Mouse (Mus musculus) forebrain, embryonic 11.5 days (tissue): ENCODE measurements around the gene Il22ra2. TPM values are rescaled to one million over a fixed set of nuclear protein-coding genes. Genes with fewer than 3 reads are reported as not detected.

Experiments used
- ATAC-seq: fragments of 200-750 bp; cut with Nextera tagmentation; replicated peaks from 2 replicates; pipeline ENCODE4 v1.8.0; 2017; ENCODE audit warnings: moderate TSS enrichment; ENCODE audit not compliant: low FRiP score
- DNase-seq: peaks from one replicate; pipeline ENCODE4 v3.0.0-alpha.2; 2017; ENCODE audit warnings: low spot score
- H3K27ac ChIP-seq: fragments of 300-500 bp; sonication (generic); 2 replicates; pipeline ENCODE4 v1.5.1; 2014; ENCODE audit warnings: low read depth, low read length
- H3K27me3 ChIP-seq: fragments of 300-500 bp; sonication (generic); 2 replicates; pipeline ENCODE4 v1.6.1; 2014; ENCODE audit warnings: mild to moderate bottlenecking, low read length, mixed read lengths; ENCODE audit not compliant: control insufficient read depth, insufficient read depth
- H3K36me3 ChIP-seq: fragments of 300-500 bp; sonication (generic); 2 replicates; pipeline ENCODE4 v1.6.1; 2014; ENCODE audit warnings: mild to moderate bottlenecking, low read length, moderate library complexity, mixed read lengths; ENCODE audit not compliant: control insufficient read depth, insufficient read depth
- H3K4me1 ChIP-seq: fragments of 300-500 bp; sonication (generic); replicated peaks from 2 replicates; pipeline ENCODE4 v1.6.1; 2014; ENCODE audit warnings: low read length, mixed read lengths; ENCODE audit not compliant: control insufficient read depth, insufficient read depth
- H3K4me2 ChIP-seq: fragments of 300-500 bp; sonication (generic); 2 replicates; pipeline ENCODE4 v1.6.1; 2014; ENCODE audit warnings: low read depth, mild to moderate bottlenecking, low read length, moderate library complexity, mixed read lengths; ENCODE audit not compliant: severe bottlenecking
- H3K4me3 ChIP-seq: fragments of 300-500 bp; sonication (generic); 2 replicates; pipeline ENCODE4 v1.5.1; 2014; ENCODE audit warnings: low read depth, low read length
- H3K9ac ChIP-seq: fragments of 300-500 bp; sonication (generic); 2 replicates; pipeline ENCODE4 v1.6.1; 2014; ENCODE audit warnings: low read length
- H3K9me3 ChIP-seq: fragments of 300-500 bp; sonication (generic); 2 replicates; pipeline ENCODE4 v1.6.1; 2016; ENCODE audit warnings: low read length, mixed read lengths; ENCODE audit not compliant: control insufficient read depth
- WGBS: fragments of 180-500 bp; shearing (Covaris S2); extraction: QIAGEN DNeasy Blood & Tissue Kit; methylation state at CpG from one replicate; pipeline ENCODE4 v1.1.7; 2014; 5-methylcytosine and 5-hydroxymethylcytosine counted together
- polyA plus RNA-seq: library from polyadenylated mRNA; unstranded; fragments of >200 nt; fragmentation: Nextera tagmentation; extraction: Ambion mirVana; gene quantifications from 2 replicates; pipeline ENCODE4 v1.2.1, GENCODE M21; 2014

Il22ra2 gene
- not detected in 2 replicates for polyA plus RNA-seq

- Histone ChIP-seq H3K36me3 (no peaks in the 10 kb centered on the region), H3K27ac (no peak within 1 kb of the TSS), H3K4me1 (no peaks in the 10 kb centered on the region), H3K9ac (no peak within 1 kb of the TSS), H3K4me2 (no peak within 1 kb of the TSS), H3K9me3 (no peaks in the 10 kb centered on the region), H3K27me3 (no peaks in the 10 kb centered on the region), H3K4me3 (no peak within 1 kb of the TSS)
- DNase-seq (no peak), ATAC-seq (no peak)
- 90% methylated on average over 2 of the region's 2 CpGs for WGBS
These were observed at the start of gene Il22ra2 for GRCm38 (mm10) chr10:19621408-19622048. Gene Il22ra2 (plus strand): TSS chr10:19621998.

- H3K4me1 ChIP-seq = no peaks in the 10 kb centered on the region
- no peak overlapping the region for H3K27ac ChIP-seq
- H3K4me3 ChIP-seq = no peak overlapping the region
- WGBS = 93% methylated on average over 3 of the region's 3 CpGs
- no peak for ATAC-seq
- H3K9me3 ChIP-seq = no peaks in the 10 kb centered on the region
- no peak overlapping the region for H3K4me2 ChIP-seq
- H3K9ac ChIP-seq = no peak overlapping the region
- H3K27me3 ChIP-seq = no peaks in the 10 kb centered on the region
- no peak for DNase-seq
- no peaks in the 10 kb centered on the region for H3K36me3 ChIP-seq
These were observed 44.2 kb upstream of the Il22ra2 start for GRCm38 (mm10) chr10:19577571-19577970.

GRCm38 (mm10) chr10:19578001-19578400 lies 43.8 kb upstream of the Il22ra2 start:
- Histone ChIP-seq H3K4me2 (no peak overlapping the region), H3K9ac (no peak overlapping the region), H3K4me3 (no peak overlapping the region), H3K27ac (no peak overlapping the region), H3K9me3 (no peaks in the 10 kb centered on the region), H3K27me3 (no peaks in the 10 kb centered on the region), H3K36me3 (no peaks in the 10 kb centered on the region), H3K4me1 (no peaks in the 10 kb centered on the region)
- WGBS = 87% methylated on average over 6 of the region's 6 CpGs
- no peak for ATAC-seq
- DNase-seq = no peak

GRCm38 (mm10) chr10:19578409-19578986 lies 43.3 kb upstream of the Il22ra2 start:
- Histone ChIP-seq H3K27ac (no peak overlapping the region), H3K4me1 (no peaks in the 10 kb centered on the region), H3K9me3 (no peaks in the 10 kb centered on the region), H3K9ac (no peak overlapping the region), H3K4me3 (no peak overlapping the region), H3K27me3 (no peaks in the 10 kb centered on the region), H3K4me2 (no peak overlapping the region), H3K36me3 (no peaks in the 10 kb centered on the region)
- WGBS = 78% methylated on average over 9 of the region's 9 CpGs
- DNase-seq (no peak), ATAC-seq (no peak)

- no peaks in the 10 kb centered on the region for H3K27me3 ChIP-seq
- no peaks in the 10 kb centered on the region for H3K36me3 ChIP-seq
- H3K27ac ChIP-seq = no peak overlapping the region
- DNase-seq (no peak), ATAC-seq (no peak)
- H3K9ac ChIP-seq = no peak overlapping the region
- H3K4me3 ChIP-seq = no peak overlapping the region
- 62% methylated on average over 3 of the region's 3 CpGs for WGBS
- no peaks in the 10 kb centered on the region for H3K9me3 ChIP-seq
- H3K4me1 ChIP-seq = no peaks in the 10 kb centered on the region
- H3K4me2 ChIP-seq = no peak overlapping the region
These were observed 41.1 kb upstream of the Il22ra2 start for GRCm38 (mm10) chr10:19580660-19581059.

- ATAC-seq (no peak), DNase-seq (no peak)
- Histone ChIP-seq H3K9ac (no peak overlapping the region), H3K27me3 (no peaks in the 10 kb centered on the region), H3K9me3 (no peaks in the 10 kb centered on the region), H3K36me3 (no peaks in the 10 kb centered on the region), H3K27ac (no peak overlapping the region), H3K4me3 (no peak overlapping the region), H3K4me1 (no peaks in the 10 kb centered on the region), H3K4me2 (no peak overlapping the region)
- WGBS = 84% methylated on average over 8 of the region's 9 CpGs
These were observed 39.8 kb upstream of the Il22ra2 start for GRCm38 (mm10) chr10:19581844-19582582.

- no peak overlapping the region for H3K4me3 ChIP-seq
- no peak overlapping the region for H3K27ac ChIP-seq
- DNase-seq = no peak
- no peak overlapping the region for H3K4me2 ChIP-seq
- H3K36me3 ChIP-seq = no peaks in the 10 kb centered on the region
- WGBS = 88% methylated on average over 7 of the region's 7 CpGs
- no peaks in the 10 kb centered on the region for H3K9me3 ChIP-seq
- H3K4me1 ChIP-seq = no peaks in the 10 kb centered on the region
- H3K9ac ChIP-seq = no peak overlapping the region
- H3K27me3 ChIP-seq = no peaks in the 10 kb centered on the region
- ATAC-seq = no peak
These were observed 38.9 kb upstream of the Il22ra2 start for GRCm38 (mm10) chr10:19582806-19583430.

GRCm38 (mm10) chr10:19584064-19584463 lies 37.7 kb upstream of the Il22ra2 start:
- no peak overlapping the region for H3K4me2 ChIP-seq
- DNase-seq = no peak
- H3K9me3 ChIP-seq = no peaks in the 10 kb centered on the region
- H3K4me3 ChIP-seq = no peak overlapping the region
- ATAC-seq = no peak
- H3K27me3 ChIP-seq = no peaks in the 10 kb centered on the region
- H3K27ac ChIP-seq = no peak overlapping the region
- no peak overlapping the region for H3K9ac ChIP-seq
- no peaks in the 10 kb centered on the region for H3K36me3 ChIP-seq
- H3K4me1 ChIP-seq = no peaks in the 10 kb centered on the region
- WGBS = 81% methylated on average over 2 of the region's 2 CpGs
